Mouse (Mus musculus) erythroblast, embryonic 14.5 days (primary cell): ENCODE data around the gene Cfap61. TPM values are rescaled to one million over a fixed set of nuclear protein-coding genes. Genes with fewer than 3 reads are reported as not detected.

Source experiments
- H3K27me3 ChIP-seq: 2 replicates; pipeline ENCODE4 v1.6.1; 2012; ENCODE audit warnings: inconsistent platforms; ENCODE audit not compliant: control insufficient read depth
- H3K36me3 ChIP-seq: 2 replicates; pipeline ENCODE4 v1.6.1; 2012; ENCODE audit warnings: mild to moderate bottlenecking, inconsistent platforms; ENCODE audit not compliant: control insufficient read depth
- H3K4me1 ChIP-seq: 2 replicates; pipeline ENCODE4 v1.6.1; 2012; ENCODE audit warnings: inconsistent platforms; ENCODE audit not compliant: control insufficient read depth
- H3K4me3 ChIP-seq: replicated peaks from 2 replicates; pipeline ENCODE3; 2012; ENCODE audit warnings: moderate library complexity, mild to moderate bottlenecking, inconsistent platforms
- H3K9me3 ChIP-seq: 2 replicates; pipeline ENCODE4 v1.6.1; 2012; ENCODE audit warnings: low read length, inconsistent platforms, mixed read lengths; ENCODE audit not compliant: control insufficient read depth
- GATA1 ChIP-seq: IDR thresholded peaks from 2 replicates; pipeline ENCODE4 v1.6.1; 2012; ENCODE audit warnings: low read length, inconsistent platforms, mixed read lengths
- TAL1 ChIP-seq: IDR thresholded peaks from 3 replicates; pipeline ENCODE4 v1.6.1; 2012; ENCODE audit warnings: low read length, inconsistent platforms, mixed read lengths
- polyA plus RNA-seq: library from polyadenylated mRNA; stranded (reverse); fragments of >175 nt; gene quantifications from 2 replicates; pipeline ENCODE4 v1.2.3, GENCODE M21; 2012

Cfap61 gene
- polyA plus RNA-seq, 1 experiment: not detected

DNA sequence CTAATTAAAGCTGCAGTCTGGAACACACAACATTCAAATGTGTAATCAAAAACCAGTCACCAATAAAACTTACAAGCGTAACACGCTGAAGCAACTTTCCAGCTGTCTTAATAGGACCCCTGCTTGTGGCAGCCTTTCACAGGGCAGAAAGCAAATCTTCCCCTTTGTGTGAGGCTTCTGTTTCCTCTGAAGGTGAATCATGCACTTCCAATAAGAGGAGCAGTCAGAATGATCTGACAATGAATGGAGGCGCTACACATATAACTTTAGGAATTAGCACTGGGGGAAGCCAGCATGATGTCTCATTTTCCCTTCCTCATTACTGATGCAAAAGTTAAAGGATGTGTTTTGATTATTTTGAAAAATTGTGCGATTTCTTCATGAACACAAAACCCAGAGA lies 326.6 kb downstream of the Cfap61 start:
- no peaks in the 10 kb centered on the region for H3K27me3 ChIP-seq
- no peaks in the 10 kb centered on the region for H3K36me3 ChIP-seq

GRCm38 (mm10) chr2:146262215-146262614 lies 327.6 kb downstream of the Cfap61 start:
- TF ChIP-seq GATA1: no peak
- no peak for TF ChIP-seq TAL1
- H3K27me3 ChIP-seq: no peaks in the 10 kb centered on the region
- H3K36me3 ChIP-seq: no peaks in the 10 kb centered on the region
- H3K4me3 ChIP-seq: no peak overlapping the region
- no peaks in the 10 kb centered on the region for H3K9me3 ChIP-seq
- H3K4me1 ChIP-seq: no peaks in the 10 kb centered on the region

More for the DNA sequence above, 326.6 kb downstream of the Cfap61 start:
- no peaks in the 10 kb centered on the region for H3K9me3 ChIP-seq
- TF ChIP-seq TAL1 (no peak), GATA1 (no peak)
- H3K4me1 ChIP-seq: no peaks in the 10 kb centered on the region
- no peak overlapping the region for H3K4me3 ChIP-seq

DNA sequence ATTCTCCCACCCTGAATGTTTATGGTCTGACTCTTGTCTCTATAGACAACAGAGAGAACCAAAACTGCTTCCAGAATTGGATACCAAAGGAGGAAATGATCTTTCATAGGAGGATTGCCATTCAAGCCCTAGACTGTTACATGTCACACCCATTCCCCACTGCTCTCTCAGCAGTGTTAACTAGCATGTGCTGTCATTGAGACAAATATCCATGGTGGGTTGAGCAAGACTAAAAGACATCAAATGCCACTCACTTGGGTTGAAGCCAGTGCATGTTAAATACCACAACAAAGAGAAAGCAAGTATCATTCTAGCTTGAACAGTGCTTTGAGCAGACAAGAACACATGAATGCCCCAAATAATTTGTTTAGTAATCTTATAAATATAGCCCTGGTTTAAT lies 328.4 kb downstream of the Cfap61 start:
- TF ChIP-seq TAL1 (no peak), GATA1 (no peak)

More for the DNA sequence above, 328.4 kb downstream of the Cfap61 start:
- no peaks in the 10 kb centered on the region for H3K36me3 ChIP-seq
- no peaks in the 10 kb centered on the region for H3K27me3 ChIP-seq
- H3K9me3 ChIP-seq: no peaks in the 10 kb centered on the region
- no peaks in the 10 kb centered on the region for H3K4me1 ChIP-seq
- no peak overlapping the region for H3K4me3 ChIP-seq

Other genes starting within 250 kb of the Cfap61 start
- 2.0 and 3.2 TPM in 2 replicates for gene Naa20, start 32.7 kb upstream of the Cfap61 start, polyA plus RNA-seq
- gene Crnkl1, start 230 bp downstream of the Cfap61 start, polyA plus RNA-seq: 0.37 and 0.68 TPM in 2 replicates